Mouse (Mus musculus): Measurements from ENCODE around the gene Dgkg.

The Dgkg gene

DNA sequence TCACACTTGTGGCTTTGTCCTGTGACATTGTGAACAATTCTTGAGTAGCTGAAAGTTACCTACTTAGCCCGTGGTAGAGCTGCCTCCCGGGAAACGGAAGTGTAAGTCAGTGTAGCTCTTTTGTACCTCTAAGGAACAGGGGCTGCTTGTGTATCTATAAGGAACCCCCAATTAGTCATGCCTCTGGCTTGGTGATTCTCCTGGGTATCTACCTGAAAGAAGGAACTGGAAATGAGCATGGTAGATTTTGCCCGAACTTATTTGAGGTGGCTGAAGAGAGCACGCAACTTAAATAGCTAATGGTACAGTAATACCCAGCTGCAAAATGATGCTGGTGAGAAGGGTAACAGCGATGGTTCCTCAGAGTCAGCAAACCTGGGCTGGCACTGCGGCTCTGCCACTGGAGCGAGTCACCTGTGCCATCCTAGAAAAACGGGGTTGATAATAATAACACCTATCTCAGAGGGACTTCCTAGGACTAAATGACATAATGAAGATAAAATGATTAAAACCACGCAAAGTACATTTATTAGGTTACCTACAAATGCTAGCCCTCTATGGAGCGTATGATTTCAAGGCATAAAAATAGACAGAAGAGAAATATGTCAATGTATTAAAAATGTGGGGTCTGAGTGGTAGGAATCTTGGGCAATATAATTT is 3.1 kb downstream of the Dgkg start:
- in situ Hi-C loops (cut with MboI, MseI) = no loop called here

DNA sequence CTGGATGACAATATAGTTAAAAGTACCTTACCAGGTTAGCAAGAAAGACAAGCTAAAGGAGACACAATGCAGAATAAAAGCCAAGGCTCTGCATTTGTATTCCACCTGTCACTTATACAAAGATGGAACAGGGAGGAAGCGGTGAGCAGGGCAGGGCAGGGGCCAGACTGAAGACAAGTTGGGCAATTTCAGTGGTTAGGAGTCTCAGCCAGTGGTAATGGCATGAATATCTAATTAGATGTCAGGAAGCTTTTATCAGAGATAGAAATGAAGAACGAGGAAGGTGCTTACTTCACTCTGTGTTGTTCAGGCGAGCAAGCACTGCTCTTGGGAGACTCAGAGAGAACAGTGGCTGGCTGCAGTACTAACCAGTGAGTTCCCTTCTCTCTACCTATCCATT is 5.8 kb downstream of the Dgkg start:
- in situ Hi-C loops (cut with MboI, MseI) = no loop called here

DNA sequence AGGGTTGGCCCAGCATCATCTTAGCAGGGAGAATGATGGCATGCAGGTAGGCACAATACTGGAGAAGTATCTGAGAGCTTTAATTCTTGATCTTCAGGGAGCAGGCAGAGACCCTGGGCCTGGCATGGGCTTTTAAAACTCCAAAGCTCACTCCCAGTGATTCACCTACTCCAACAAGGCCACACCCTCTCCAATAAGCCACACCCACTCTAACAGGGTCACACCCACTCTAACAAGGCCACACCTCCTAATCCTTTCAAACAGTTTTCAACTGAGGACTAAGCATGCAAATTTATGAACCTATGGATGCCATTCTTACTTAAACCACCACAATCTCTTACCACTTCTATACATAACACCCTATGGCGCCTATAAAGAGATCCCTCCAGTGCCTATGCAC is 11.8 kb downstream of the Dgkg start:
- in situ Hi-C loops (cut with MboI, MseI) = loop anchor here (10.0 kb wide), 3 partner anchors 860 to 1870 kb away; partner anchors contain the start of gene Ehhadh (in 1 of the 2)

DNA sequence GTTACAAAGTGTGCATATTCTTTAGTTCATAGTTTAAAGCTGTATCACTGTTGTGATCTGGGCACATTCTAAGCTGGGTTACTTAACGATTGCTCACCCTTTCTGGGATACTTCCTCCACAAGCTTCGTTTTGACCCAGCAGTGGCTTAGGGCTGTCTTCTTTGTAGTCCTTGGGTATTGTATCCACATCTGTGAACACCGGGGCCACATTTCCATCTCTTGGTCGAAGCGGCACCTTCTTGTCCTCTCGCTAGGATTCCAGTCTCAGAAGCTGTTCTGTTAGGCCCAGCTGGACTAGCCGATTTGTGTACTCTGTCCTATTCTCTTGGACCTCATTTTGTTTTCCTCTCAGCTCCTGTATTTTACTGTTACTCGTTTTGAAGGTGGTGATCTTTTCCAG is 13.6 kb downstream of the Dgkg start:
- in situ Hi-C loops (cut with MboI, MseI) = loop anchor here (10.0 kb wide), 3 partner anchors 859 to 1871 kb away; partner anchors contain the start of gene Ehhadh (in 1 of the 2)

DNA sequence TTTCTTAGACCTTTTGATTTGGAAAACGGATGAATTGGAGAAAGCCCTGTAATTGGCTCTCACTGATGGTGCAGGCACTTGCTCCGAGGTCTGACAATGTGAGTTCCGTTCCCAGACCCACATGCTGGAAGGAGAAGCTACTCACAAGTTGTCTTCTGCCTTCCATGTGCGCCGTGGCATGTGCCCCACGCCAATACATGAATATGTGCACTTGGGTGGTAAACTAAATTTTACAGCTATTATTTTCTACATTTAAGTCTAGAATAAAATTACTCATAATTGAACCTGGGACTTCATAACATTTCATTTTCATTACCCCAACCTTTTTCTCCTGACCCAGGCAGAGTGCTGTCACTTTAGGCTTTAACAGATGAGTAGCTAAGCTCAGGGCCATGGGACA is 14.1 kb downstream of the Dgkg start:
- in situ Hi-C loops (cut with MboI, MseI) = loop anchor here (10.0 kb wide), 3 partner anchors 858 to 1872 kb away; partner anchors contain the start of gene Ehhadh (in 1 of the 2)

DNA sequence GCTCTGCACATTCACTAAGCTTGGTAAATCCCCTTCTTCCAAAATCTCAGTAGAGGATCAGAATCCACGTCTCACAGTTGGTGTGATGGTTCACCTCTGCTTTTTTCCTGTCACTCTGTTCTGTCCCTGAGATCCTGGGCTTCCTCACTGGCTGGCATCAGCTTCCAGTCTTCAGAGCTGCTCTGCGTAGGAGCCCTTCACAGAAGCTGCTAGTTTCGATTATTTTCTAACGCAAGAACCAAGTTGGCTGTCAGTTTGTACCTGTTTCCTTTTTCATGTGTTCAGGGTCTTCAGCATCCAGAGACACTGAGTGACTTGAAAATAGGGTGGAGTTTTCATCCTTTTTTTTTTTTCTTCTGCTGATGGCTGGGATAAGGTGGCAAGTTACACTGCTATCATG is 15.0 kb downstream of the Dgkg start:
- in situ Hi-C loops (cut with MboI, MseI) = loop anchor here (10.0 kb wide), 3 partner anchors 857 to 1873 kb away; partner anchors contain the start of gene Ehhadh (in 1 of the 2)

DNA sequence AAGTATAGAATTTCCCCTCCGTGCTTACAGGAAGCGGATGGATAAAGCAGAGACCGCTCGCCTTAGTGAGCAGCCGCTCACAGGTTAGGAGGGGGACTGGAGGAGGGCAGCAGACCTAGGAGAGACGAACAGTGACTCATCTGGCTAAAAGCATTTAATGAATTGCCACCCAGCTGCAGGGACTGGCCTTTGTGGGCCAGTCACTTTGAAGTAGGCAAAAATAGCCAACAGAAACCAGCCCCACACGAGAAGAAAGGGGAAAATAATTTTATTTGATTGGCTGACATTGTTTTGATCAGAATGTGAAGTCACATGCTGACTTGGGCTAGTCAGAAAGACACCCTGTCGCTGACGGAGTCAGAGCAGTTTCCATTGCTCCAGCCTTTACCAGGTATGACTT is 15.4 kb downstream of the Dgkg start:
- in situ Hi-C loops (cut with MboI, MseI) = loop anchor here (10.0 kb wide), 3 partner anchors 857 to 1873 kb away; partner anchors contain the start of gene Ehhadh (in 1 of the 2)

DNA sequence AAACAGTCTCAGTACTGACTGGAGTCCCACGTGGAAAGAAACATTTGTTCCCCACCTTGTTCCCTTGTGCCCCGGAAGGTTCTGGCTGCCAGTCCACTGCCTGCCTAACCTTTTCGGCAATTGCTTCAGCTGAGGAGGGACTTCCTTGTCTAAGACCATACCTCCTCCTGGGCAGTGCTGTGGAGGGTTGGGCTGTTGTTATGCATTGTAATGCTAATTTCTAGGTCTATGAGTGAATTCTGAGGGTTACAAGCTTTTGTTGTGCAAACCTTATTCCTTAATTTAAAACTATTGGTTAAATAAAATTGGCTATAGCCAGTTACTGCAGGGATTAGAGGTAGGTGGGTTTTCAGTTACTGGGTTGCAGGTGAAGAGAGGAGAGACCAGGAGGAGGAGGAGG is 19.7 kb downstream of the Dgkg start:
- in situ Hi-C loops (cut with MboI, MseI) = no loop called here

DNA sequence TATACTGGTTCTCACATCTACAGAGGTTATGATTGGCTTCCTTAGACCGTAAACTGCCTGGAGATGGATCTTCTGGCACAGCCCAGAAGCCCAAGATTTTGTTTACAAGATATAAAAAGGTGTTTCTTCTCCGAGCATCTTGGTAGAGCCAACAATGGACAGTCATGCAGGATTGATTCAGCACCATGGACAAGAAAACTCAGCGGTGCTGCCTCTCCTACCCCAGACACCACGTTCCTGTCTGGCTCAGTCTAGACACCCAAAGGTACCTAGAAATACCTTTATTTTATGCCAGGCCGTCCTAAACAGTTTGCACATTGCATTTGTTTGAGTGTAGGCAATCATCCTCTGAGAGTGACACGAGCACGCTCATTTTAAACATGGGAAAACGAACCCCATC is 21.3 kb downstream of the Dgkg start:
- in situ Hi-C loops (cut with MboI, MseI) = no loop called here

DNA sequence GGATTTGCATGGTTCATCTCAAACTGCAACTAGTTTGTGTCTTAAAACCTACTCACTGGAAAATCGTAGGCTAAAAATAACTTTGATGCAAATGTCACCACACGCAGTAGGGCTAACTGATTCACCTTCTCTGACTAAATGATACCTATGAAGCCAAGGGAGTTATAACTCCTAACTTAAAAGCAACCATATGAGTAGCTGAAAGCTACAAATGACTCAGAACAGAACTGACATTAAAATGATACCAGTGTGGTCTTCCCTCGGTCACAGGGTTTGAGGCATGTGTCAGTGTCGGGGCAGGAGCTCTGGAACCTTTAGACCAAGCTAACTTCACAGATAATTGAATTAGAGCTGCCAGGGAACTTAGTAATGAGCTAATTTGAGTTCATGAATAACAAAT is 24.0 kb downstream of the Dgkg start:
- in situ Hi-C loops (cut with MboI, MseI) = no loop called here

DNA sequence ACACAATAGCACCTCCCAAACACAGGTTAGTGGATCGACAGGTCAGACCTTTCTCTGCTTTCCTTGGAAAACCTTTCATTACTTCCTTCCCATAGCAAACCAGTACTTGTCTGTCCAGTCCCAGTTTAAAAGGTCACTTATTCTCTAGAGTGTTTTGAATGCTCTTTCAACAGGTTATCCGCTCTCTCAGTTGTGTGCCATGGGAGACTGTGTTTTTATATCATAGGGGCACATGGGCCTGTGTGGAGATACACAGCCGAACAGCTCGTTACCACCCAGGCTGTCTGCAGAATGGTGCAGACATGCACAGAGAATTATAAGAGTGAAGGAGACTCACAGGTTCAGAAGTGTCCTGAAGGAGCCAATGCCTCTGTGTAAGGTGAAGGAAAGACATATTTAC is 26.7 kb downstream of the Dgkg start:
- in situ Hi-C loops (cut with MboI, MseI) = no loop called here

DNA sequence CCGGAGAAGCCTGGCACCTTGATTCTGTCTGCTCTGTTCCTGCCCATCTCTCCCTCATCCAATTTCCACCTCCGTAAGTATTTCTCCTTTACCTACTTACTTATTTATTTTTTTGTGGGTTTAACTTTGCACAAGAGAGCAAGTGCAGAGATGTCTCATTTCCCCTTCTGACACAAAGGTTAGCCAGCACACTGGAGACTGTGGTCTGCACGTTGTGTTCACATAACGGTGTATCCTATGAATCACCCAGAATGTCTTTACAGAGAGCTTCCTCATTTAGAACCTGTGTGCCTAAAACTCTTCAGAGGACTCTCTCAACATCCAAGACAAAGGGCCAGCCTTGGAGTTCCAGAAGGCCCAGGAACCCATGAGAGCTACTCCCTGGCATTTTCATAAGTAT is 27.1 kb downstream of the Dgkg start:
- in situ Hi-C loops (cut with MboI, MseI) = no loop called here

DNA sequence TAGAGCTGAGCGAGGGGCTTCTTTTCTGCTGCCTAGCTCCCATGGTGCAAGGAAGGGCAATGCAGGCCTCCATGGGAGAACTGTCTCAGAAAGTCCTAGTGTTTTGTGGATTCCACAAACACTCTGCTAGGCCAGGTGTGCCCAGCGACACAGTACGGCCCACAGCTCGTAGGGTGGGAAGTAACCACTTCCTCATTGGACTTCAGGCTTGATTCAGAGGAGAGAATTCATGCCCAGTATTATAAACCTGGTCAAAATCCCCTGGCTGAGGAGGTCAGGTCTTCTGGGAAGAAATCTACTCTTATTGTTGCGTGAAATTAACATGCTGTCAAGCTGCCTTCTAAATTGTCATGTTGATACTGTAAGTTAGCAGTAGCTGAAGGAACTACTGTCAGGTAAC is 31.0 kb downstream of the Dgkg start:
- in situ Hi-C loops (cut with MboI, MseI) = no loop called here

DNA sequence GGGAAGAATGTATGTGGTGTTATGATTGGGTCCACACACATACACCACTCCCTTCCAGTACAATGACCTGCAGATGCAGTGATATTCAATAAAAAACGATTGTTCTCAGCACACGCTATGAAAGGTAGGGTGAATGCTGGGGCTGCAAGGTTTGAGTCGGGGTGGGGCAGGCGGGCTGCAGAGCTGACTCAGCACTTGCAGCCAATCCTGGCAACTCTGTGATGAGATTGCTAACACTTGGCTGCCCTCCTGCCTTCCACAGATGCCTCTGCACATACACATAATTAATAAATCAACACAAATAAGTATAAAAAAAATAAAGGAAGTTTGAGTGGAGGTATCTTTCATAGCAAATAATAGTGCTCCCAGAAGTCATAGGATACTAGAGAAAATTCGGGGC is 31.6 kb downstream of the Dgkg start:
- in situ Hi-C loops (cut with MboI, MseI) = no loop called here

DNA sequence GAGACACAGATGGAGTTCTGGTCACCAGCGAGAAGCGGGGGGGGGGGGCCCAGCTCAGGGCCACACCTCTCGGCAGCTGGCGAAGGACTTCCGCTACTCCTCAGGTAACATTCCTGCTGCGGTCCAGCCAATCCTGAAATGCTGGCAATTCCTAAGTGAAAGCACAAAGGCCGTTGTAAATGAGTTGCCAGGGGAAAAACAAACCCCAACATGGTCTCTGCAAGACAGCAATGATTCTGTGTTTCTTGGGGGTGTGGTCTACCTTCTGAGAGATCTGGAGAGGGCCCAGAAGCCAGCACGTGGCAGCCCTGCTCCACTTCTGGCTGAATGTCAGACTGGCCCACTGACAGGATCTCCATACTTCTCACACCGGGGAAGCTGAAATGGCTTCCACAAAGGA is 34.7 kb downstream of the Dgkg start:
- in situ Hi-C loops (cut with MboI, MseI) = no loop called here

DNA sequence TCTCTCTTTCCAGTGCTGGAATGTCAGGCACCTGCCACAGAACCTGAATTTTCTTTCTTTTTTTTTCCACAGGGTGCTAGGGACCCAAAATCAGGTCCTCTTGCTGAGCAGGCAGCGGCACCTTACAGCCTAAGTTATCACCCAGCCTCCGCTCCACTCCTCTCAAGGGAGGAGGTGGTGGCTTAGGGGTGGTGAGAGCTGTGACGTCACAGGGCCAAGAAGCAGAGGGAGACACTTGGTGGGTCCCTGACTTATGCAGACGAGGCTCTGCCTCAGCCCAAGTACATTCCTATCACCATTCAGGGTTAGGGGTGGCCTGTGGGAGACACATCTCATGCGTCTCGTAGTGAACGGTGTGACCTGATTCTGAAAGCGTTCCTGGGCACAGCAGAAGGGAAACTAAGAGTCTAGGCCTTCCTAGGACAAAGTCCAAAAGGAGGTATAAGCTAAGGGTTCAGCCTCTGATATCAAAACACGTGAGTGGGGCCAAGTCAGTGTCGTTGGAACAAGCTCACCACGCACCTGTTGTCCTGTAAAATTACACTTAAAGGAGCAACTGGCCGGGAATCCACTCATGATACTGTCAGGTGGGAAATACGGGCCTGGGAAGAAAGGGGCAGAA is 35.6 kb downstream of the Dgkg start:
- in situ Hi-C loops (cut with MboI, MseI) = no loop called here

DNA sequence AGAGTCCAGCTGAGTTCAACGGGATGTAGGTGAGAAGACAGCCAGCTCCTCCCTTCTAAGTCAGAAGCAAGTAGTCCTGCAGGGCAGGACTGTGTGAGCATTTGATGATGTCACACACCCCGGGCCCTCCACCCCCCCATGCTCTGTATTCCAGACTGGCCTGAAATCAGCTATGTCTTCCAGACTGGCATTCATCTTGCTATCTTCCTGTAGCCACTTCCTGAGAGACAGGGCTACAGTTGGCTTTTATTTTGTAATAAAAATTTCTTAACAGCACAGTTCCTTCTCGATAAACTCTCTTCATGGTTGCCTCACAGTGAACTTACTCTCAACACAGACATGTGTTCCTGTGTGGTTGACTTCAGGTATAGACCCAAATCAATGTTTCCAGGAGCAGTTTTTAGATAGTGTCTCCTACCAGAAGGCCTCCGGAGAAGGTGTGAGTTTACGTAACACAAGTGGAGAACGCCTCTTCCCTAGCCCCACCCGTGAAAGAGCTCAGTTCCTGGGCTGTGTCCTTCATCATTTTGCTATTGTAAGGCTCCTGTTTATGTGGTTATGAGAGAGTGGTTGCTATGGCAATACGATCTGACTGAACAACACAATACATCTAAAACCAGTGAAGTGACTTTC is 38.5 kb downstream of the Dgkg start:
- in situ Hi-C loops (cut with MboI, MseI) = no loop called here

DNA sequence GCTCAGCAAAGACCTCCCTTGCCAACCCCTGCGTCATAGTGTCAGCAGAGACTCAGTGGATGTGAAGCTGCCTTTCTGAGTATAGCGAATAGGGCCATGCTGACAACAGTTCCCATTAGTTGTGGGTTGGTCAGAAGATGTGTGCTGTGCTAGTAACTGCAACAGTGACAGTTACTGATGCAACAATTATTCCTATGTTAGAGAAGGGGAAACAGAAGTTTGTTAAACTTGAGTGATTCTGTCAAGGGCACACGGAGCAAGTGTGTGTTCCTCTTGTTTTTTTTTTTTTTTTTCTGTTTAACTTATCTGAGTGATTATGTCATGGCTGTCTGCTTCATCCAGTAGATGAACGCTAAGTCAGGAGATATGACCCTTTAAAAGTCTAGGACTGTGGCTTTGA is 41.2 kb downstream of the Dgkg start:
- in situ Hi-C loops (cut with MboI, MseI) = no loop called here

DNA sequence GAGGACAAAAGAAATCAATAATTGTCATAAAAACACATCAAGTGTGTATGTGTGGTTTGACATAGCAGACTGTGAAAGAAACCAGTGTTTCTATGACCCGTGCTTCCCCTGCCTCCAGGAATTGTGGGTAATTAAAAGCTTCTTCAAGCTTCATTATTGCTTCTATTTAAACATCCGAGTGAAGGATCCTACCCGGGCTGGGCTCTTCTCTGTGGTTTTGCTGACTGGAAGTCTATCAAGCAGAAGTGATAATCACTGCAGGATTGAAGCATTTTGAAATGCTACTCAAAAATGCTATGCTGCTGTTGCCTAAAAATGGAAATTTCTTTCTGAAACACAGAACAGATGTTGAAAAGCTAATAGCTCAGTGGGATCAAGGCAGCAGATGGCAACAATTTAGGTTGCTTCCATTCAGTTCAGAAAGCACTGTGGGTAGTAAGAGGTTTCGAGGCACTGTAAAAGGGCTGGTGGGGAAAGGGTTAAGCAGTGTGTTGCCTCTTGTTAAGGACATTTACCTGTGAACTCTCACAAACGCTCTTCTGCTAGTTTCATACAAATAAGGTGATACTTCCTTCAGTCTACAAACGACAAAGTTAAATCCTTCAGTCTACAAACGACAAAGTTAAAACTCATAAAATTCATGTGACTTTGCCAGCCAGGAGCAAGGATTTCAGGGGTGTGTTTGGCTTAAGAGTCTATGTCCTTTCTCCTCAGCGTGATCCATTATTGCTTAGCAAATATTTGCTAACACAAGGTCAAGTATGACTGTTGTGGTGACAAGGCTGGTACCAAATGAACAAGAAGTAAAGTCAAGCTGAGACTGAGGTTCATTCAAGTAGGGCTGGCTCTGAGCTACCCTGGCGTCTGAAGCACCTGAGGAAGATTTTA is 43.6 kb downstream of the Dgkg start:
- in situ Hi-C loops (cut with MboI, MseI) = no loop called here

DNA sequence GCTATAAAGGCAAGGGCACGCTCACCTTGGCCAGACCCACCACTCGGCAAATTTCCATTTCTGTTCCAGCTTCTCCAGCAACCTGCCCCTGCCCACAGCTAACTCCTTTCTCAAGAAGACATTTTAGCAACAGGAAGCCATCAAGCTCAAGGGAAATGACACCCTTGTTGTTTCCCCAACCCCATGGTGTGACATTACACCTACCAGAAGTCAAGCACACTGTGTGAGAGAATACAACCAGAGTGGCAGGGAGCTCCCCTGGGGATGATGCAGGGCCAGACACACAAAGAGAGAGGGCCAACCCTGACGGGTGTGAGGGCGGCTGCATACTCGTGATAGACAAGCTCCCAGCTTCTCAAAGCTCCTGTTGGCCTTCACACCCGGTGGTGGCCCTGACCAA is 49.0 kb downstream of the Dgkg start:
- in situ Hi-C loops (cut with MboI, MseI) = no loop called here

DNA sequence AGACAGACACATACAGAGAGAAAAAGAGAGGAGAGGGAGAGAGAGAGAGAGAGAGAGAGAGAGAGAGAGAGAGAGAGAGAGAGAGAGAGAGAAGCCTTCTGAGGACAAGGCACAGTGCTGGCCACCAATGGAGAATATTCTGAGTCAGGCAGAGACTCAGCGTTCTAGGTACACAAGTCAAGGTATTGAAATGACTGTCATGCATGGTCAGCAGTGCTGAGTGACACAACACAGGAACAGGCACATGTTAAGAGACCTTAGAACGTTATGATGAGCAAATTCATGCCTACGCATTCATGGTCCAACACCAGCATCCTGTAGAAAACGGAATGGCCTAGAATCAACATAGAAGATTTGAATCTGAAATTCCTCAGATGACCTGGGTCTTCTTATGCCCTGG is 50.0 kb downstream of the Dgkg start:
- in situ Hi-C loops (cut with MboI, MseI) = no loop called here

DNA sequence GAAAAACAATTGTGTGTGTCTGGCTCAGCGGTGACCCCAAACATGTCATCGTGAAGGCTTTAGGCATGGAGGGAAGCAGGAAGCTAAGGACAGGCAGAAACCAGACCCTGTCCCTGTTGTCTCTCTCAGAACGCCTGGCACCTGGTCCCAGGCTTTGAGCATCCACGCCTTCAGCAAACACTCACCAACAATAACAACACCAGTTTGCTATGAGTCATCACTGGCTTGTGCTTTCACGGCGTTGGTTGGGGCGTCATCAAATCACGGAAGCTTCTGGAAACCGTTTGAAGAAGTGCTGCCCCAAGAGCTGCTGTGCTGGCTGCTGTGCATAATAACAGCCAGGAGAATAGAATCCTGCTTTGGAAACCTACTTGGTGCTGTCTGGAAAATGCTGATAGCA is 54.6 kb downstream of the Dgkg start:
- in situ Hi-C loops (cut with MboI, MseI) = loop anchor here in 1 of 2 experiments (5.0 kb wide), 1 partner anchor 80 kb away; no protein-coding TSS in a partner anchor
